Comparison of ENCODE assay signal across 8 mouse cellular contexts in the genomic region with DNA sequence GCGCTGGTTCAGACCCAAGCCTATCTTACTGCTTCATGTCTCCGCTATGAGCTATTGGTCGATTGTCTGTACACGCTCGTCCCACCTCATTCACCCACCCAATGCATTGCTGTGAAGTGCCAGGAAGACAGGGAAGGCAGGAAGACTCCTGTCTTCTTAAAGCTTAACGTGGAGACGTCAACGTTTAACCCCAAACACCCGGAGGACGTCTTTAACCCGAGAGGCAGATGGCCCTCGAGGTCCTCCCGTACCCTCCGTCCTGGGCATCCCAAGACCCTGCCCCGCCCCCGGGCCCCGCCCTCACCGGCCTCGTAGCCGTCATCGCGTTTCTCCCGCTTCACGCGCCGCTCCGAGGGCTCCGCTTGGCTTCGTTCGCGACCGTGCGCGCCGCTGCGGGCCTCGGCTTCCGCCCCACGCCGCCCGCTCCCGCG. TPM values are rescaled to one million over a fixed set of nuclear protein-coding genes. Genes with fewer than 3 reads are reported as not detected.
DNase-seq lines count a peak whose midpoint lies in the region; ATAC-seq and TF ChIP-seq lines count a peak whose summit lies in the region.

No protein-coding gene starts in this region.

- under 1% methylated on average over 43 of the region's 43 CpGs for WGBS in heart, adult 2 months
- under 1% methylated on average over 34 of the region's 43 CpGs for WGBS in heart, postnatal 0 days
- under 1% methylated on average over 43 of the region's 43 CpGs for WGBS in liver, embryonic 13.5 days (ENCODE audit: insufficient replicate concordance)

- H3K9me3 ChIP-seq in heart, postnatal 0 days (replicated peaks; ENCODE audit: control insufficient read depth, low read length), result no peaks in the 10 kb centered on the region
- H3K9me3 ChIP-seq in liver, embryonic 13.5 days (replicated peaks), result no peaks in the 10 kb centered on the region

- peak overlapping the region; percentile 85 for H3K4me2 ChIP-seq in heart, postnatal 0 days (ENCODE audit: low read depth, low read length)
- peak overlapping the region; percentile 91 for H3K4me2 ChIP-seq in liver, embryonic 13.5 days

- peaks cover 3% of the 10 kb centered on the region for H3K79me2 ChIP-seq in heart, adult 2 months (replicated peaks; ENCODE audit: control insufficient read depth, insufficient read depth, low read length)

- peak overlapping the region; percentile 90 for H3K27ac ChIP-seq in heart, adult 2 months
- H3K27ac ChIP-seq in heart, postnatal 0 days (ENCODE audit: low read depth), result peak overlapping the region; percentile 88
- H3K27ac ChIP-seq in liver, embryonic 13.5 days, result peak overlapping the region; percentile 86

- no peak for DNase-seq in heart, adult 2 months
- no peak for DNase-seq in heart, adult 9 months (ENCODE audit: low spot score in 2 of 2)
- DNase-seq in A20 (ENCODE audit: low read depth, low spot score), result peak; percentile 50
- DNase-seq in brain, adult 2 months (ENCODE audit: low read depth, low spot score), result peak; percentile 40
- DNase-seq in heart, postnatal 0 days (ENCODE audit: low spot score), result no peak
- DNase-seq in liver, embryonic 13.5 days, result peak; percentile 42
- DNase-seq in testis, postnatal 10 days (ENCODE audit: low spot score), result peak; percentile 75
- DNase-seq in thymus, postnatal 36 days, result no peak

- H3K27me3 ChIP-seq in heart, adult 2 months (ENCODE audit: control insufficient read depth, insufficient read depth, low read length), result no peaks in the 10 kb centered on the region
- H3K27me3 ChIP-seq in heart, postnatal 0 days (ENCODE audit: control insufficient read depth, insufficient read depth, low read length), result no peaks in the 10 kb centered on the region
- H3K27me3 ChIP-seq in liver, embryonic 13.5 days, result no peaks in the 10 kb centered on the region

- TF ChIP-seq POLR2A in heart, adult 2 months (IDR thresholded peaks at IDR 0.05; ENCODE audit: insufficient read depth, low read depth, low read length), result no peak

- H3K4me3 ChIP-seq in heart, adult 2 months, result peak overlapping the region; percentile 99
- H3K4me3 ChIP-seq in heart, postnatal 0 days (ENCODE audit: low read depth, low read length), result peak overlapping the region; percentile 93
- peak overlapping the region; percentile 100 for H3K4me3 ChIP-seq in liver, embryonic 13.5 days (replicated peaks)

- intact Hi-C loops in heart, adult 2 months (cut with DNase I), result loop anchor here (1.0 to 10.0 kb wide), 4 partner anchors 22 to 297 kb away; partner anchors contain the start of genes AI837181, Drap1, Eif1ad and Map3k11

- TF ChIP-seq EP300 in heart, adult 2 months (IDR thresholded peaks at IDR 0.05; ENCODE audit: insufficient read depth, low read depth, low read length), result no peak
- TF ChIP-seq EP300 in heart, postnatal 0 days (IDR thresholded peaks at IDR 0.05; ENCODE audit: low read depth), result no peak

- ATAC-seq in heart, postnatal 0 days (ENCODE audit: insufficient read depth, low read depth), result peak; percentile 37
- peak; percentile 43 for ATAC-seq in liver, embryonic 13.5 days (ENCODE audit: low read depth)

- TF ChIP-seq CTCF in heart, adult 2 months (IDR thresholded peaks at IDR 0.05), result no peak
- no peak for TF ChIP-seq CTCF in heart, postnatal 0 days (IDR thresholded peaks at IDR 0.05; ENCODE audit: low read depth)

- H3K36me3 ChIP-seq in heart, adult 2 months (ENCODE audit: control insufficient read depth, insufficient read depth, low read length), result peaks cover 3% of the 10 kb centered on the region; the same call in 1 of the 2 replicates
- peaks cover 27% of the 10 kb centered on the region for H3K36me3 ChIP-seq in heart, postnatal 0 days (replicated peaks; ENCODE audit: control insufficient read depth, insufficient read depth, low read length)
- peaks cover 36% of the 10 kb centered on the region for H3K36me3 ChIP-seq in liver, embryonic 13.5 days

- H3K4me1 ChIP-seq in heart, adult 2 months (ENCODE audit: control insufficient read depth, insufficient read depth, low read length), result peaks cover 5% of the 10 kb centered on the region
- peaks cover 25% of the 10 kb centered on the region for H3K4me1 ChIP-seq in heart, postnatal 0 days (ENCODE audit: control insufficient read depth, insufficient read depth)
- H3K4me1 ChIP-seq in liver, embryonic 13.5 days (replicated peaks), result peaks cover 50% of the 10 kb centered on the region

- peak overlapping the region; percentile 97 for H3K9ac ChIP-seq in heart, adult 2 months (ENCODE audit: low read depth, low read length)
- H3K9ac ChIP-seq in heart, postnatal 0 days (replicated peaks; ENCODE audit: low read depth, low read length), result peak overlapping the region; percentile 91
- peak overlapping the region; percentile 96 for H3K9ac ChIP-seq in liver, embryonic 13.5 days

RNA-seq across cellular contexts. Expression of gene Sart1, which starts 0.5 kb away (rescaled TPM):
- total RNA-seq in heart, adult 2 months (2021), result 10 to 100 TPM; 47.3 to 51.8 TPM
- 10.6 and 22.1 TPM in 2 replicates for polyA plus RNA-seq in heart, adult 2 months (2012; rRNA removed)
- 4.4 and 39.0 TPM in 2 replicates for total RNA-seq in heart, postnatal 0 days (2014; rRNA removed; ENCODE audit: low replicate concordance)
- polyA plus RNA-seq in heart, postnatal 0 days (2015; fragmentation: Nextera tagmentation; extraction: Ambion mirVana), result 26.4 and 26.9 TPM in 2 replicates
- polyA plus RNA-seq in liver, embryonic 13.5 days (2015; fragmentation: Nextera tagmentation; extraction: Ambion mirVana), result 35.1 and 41.0 TPM in 2 replicates

RNA-seq across cellular contexts. Expression of gene Tsga10ip, which starts 14.3 kb away (rescaled TPM):
- total RNA-seq in heart, adult 2 months (2021), result under 1 TPM; 0.39 to 0.52 TPM
- polyA plus RNA-seq in heart, adult 2 months (2012; rRNA removed), result 0.08 TPM in 1 of 2 replicates, not detected in the other
- total RNA-seq in heart, postnatal 0 days (2014; rRNA removed; ENCODE audit: low replicate concordance), result 0.31 and 3.5 TPM in 2 replicates
- 2.5 and 3.5 TPM in 2 replicates for polyA plus RNA-seq in heart, postnatal 0 days (2015; fragmentation: Nextera tagmentation; extraction: Ambion mirVana)
- 0.12 TPM in 1 of 2 replicates, not detected in the other for polyA plus RNA-seq in liver, embryonic 13.5 days (2015; fragmentation: Nextera tagmentation; extraction: Ambion mirVana)

RNA-seq across cellular contexts. Expression of gene Banf1, which starts 21.1 kb away (rescaled TPM):
- 100 to 1,000 TPM; 113 to 133 TPM for total RNA-seq in heart, adult 2 months (2021)
- polyA plus RNA-seq in heart, adult 2 months (2012; rRNA removed), result 148 and 173 TPM in 2 replicates
- 120 and 143 TPM in 2 replicates for total RNA-seq in heart, postnatal 0 days (2014; rRNA removed; ENCODE audit: low replicate concordance)
- polyA plus RNA-seq in heart, postnatal 0 days (2015; fragmentation: Nextera tagmentation; extraction: Ambion mirVana), result 340 and 356 TPM in 2 replicates
- 337 and 338 TPM in 2 replicates for polyA plus RNA-seq in liver, embryonic 13.5 days (2015; fragmentation: Nextera tagmentation; extraction: Ambion mirVana)

RNA-seq across cellular contexts. Expression of gene Eif1ad, which starts 21.5 kb away (rescaled TPM):
- 10 to 100 TPM; 16.3 to 19.5 TPM for total RNA-seq in heart, adult 2 months (2021)
- polyA plus RNA-seq in heart, adult 2 months (2012; rRNA removed), result 18.5 and 28.1 TPM in 2 replicates
- total RNA-seq in heart, postnatal 0 days (2014; rRNA removed; ENCODE audit: low replicate concordance), result 37.9 and 40.6 TPM in 2 replicates
- 33.5 and 37.5 TPM in 2 replicates for polyA plus RNA-seq in heart, postnatal 0 days (2015; fragmentation: Nextera tagmentation; extraction: Ambion mirVana)
- 39.6 and 42.6 TPM in 2 replicates for polyA plus RNA-seq in liver, embryonic 13.5 days (2015; fragmentation: Nextera tagmentation; extraction: Ambion mirVana)

RNA-seq across cellular contexts. Expression of gene Drap1, which starts 36.8 kb away (rescaled TPM):
- 100 to 1,000 TPM; 278 to 344 TPM for total RNA-seq in heart, adult 2 months (2021)
- 175 and 189 TPM in 2 replicates for polyA plus RNA-seq in heart, adult 2 months (2012; rRNA removed)
- 169 and 171 TPM in 2 replicates for total RNA-seq in heart, postnatal 0 days (2014; rRNA removed; ENCODE audit: low replicate concordance)
- 328 and 338 TPM in 2 replicates for polyA plus RNA-seq in heart, postnatal 0 days (2015; fragmentation: Nextera tagmentation; extraction: Ambion mirVana)
- 90.0 and 94.5 TPM in 2 replicates for polyA plus RNA-seq in liver, embryonic 13.5 days (2015; fragmentation: Nextera tagmentation; extraction: Ambion mirVana)

Comparison
In these comparisons a context has a peak if more than half of its experiments do, and no peak if none do; other contexts are left out.
1. DNase-seq: peak in A20 (single experiment), brain, adult 2 months (single experiment), liver, embryonic 13.5 days (single experiment) and testis, postnatal 10 days (single experiment); none in heart, adult 2 months (0 of 2), heart, adult 9 months (0 of 2), heart, postnatal 0 days (single experiment) and thymus, postnatal 36 days (0 of 2).
2. Peak in every context shown above with its lines, with median percentiles within 50 percentile points of each other: H3K27ac ChIP-seq, H3K4me3 ChIP-seq and H3K9ac ChIP-seq.